Mouse (Mus musculus): Measurements from ENCODE around the gene Lrrc58. TPM values are rescaled to one million over a fixed set of nuclear protein-coding genes. Genes with fewer than 3 reads are reported as not detected.

The Lrrc58 gene
- polyA plus RNA-seq (2017; shearing (Covaris generic)): 10.3 TPM

DNA sequence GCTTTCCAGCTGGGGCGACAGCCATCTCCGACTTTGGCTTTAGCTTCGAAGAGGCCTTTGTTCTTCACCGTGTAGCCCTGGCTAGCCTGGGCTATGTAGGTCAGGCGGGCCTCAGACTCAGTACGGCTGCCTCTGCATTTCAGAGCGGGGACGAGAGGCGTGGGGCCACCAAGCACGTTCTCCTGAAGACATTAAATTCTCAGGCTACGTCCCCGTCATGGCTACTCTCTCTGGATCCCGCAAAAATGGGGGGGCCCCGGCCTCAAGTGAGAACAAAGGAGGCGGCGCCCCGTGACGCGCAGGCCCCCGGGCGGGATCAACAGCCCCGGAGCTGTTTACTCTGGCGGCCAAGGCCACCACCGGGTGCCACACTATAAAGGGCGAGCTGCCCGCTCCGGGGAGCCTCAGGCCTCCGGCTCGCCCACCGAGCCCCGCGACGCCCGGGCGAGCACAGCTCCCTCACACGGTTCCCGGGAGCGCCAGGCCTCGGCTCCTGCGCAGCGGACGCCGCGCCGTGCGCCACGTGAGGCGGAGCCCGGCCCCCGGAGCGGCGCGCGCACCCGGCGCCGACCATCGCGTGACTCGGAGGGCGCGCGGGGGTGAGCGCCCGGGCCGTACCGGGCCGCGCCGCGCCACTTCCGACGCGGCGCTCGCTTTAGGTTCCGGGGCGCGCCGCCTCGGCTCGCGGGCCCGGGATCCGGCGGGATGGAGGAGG lies at the start of gene Lrrc58:
Lrrc58 (plus strand) TSS at position 599 of the 715 bp plus-strand sequence.

DNA sequence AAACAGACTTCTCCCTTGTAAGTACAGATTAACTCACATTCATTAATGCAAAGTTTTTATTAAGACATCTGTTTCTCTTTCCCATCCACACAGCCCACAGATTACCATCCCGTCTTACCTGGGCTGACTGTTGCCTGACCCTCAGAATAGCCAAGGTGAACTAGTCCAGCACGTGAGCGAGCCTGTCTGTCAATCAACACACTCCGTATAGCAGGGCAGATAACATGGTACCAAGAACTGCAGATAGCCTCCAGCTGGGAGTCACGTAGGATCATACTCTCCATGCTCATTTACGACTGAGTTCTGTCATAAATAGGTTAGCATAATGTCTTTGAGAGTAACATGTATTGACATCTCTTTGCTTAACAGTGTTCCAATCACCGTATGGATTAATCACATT lies 7.2 kb upstream of the Lrrc58 start, which contains the start of gene Gm36028:
Gm36028 (minus strand) TSS at position 118 of the 400 bp plus-strand sequence.

DNA sequence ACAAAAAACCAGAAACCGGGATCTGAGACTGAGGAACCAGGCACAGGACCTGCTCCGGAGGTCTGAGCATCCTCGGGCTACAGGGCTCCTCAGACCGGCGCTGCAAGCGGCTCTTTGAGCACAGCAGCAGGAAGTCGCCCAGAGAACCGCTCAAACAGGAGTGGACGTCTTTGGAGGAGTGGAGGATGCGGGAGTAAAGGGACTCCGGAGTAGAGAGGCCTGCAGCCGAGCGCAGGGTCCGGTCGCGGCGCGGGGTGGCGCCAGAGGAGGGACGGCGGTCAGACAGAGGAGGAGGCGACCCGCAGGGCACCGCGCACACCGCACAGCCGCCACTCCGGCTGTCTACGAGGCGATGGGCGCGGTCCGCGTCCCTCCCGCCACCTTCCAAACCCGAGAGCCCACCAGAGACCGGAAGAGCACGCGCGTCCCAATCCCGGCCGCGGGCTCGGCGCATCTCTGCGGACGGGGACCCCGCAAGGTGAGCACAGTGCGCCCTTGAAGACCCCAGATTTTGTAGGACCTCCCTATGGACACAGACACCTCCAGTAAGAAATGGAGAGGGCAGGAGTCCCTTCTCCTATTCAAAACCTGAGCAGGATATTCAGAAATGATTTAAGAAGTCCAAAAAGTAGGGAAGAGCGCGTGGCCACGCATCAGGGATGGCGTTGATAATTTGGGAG lies 48.1 kb downstream of the Lrrc58 start, which contains the start of gene Gpr156:
Gpr156 (plus strand) TSS at position 359 of the 680 bp plus-strand sequence.

Other genes starting within 250 kb of the Lrrc58 start
- 76.0 TPM for gene Ndufb4, start 213.9 kb upstream of the Lrrc58 start, polyA plus RNA-seq (2017; shearing (Covaris generic))
- not detected for gene Fstl1, start 91.5 kb upstream of the Lrrc58 start, polyA plus RNA-seq (2017; shearing (Covaris generic))
- not detected for gene Gm36028, start 7.2 kb upstream of the Lrrc58 start, polyA plus RNA-seq (2017; shearing (Covaris generic))
- gene Gpr156, start 48.1 kb downstream of the Lrrc58 start, polyA plus RNA-seq (2017; shearing (Covaris generic)): not detected
- 7.5 TPM for gene Gsk3b, start 220.6 kb downstream of the Lrrc58 start, polyA plus RNA-seq (2017; shearing (Covaris generic))

All from CD4-positive, CD25-positive, alpha-beta regulatory T cell, adult 9 weeks (primary cell).